In the genomic region with DNA sequence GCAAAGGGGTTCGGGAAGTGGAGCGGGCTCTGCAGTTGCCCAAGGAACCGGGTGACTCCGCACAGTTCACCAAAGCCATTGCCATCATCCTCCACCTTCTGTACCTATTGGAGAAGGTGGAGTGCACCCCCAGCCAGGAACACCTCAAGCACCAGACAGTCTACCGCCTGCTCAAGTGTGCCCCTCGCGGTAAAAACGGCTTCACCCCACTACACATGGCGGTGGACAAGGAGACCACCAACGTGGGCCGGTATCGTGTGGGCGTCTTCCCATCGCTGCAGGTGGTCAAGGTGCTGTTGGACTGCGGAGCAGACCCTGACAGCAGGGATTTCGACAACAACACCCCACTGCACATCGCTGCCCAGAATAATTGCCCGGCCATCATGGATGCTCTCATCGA, we compare ENCODE assay signal across 16 mouse cellular contexts. TPM values are rescaled to one million over a fixed set of nuclear protein-coding genes. Genes with fewer than 3 reads are reported as not detected.
DNase-seq lines count a peak whose midpoint lies in the region; ATAC-seq and TF ChIP-seq lines count a peak whose summit lies in the region.
"Not testable (repeated sequence)": the region's sequence is repeated elsewhere in the genome, so short reads cannot be mapped to it uniquely, and the experiment has no call there.
"Had no signal": no experiment of that assay in that cellular context is flagged by ENCODE, and none has a peak within 500 bp of the region (broad histone marks: within the 10 kb centered on the region; RNA-seq: fewer than 3 reads in every experiment).

No protein-coding gene starts in this region.

- not testable (repeated sequence) for H3K9ac ChIP-seq in forebrain, postnatal 0 days; heart, embryonic 16.5 days (ENCODE audit: low read length); intestine, embryonic 16.5 days (ENCODE audit: low read depth, low read length); limb, embryonic 15.5 days

- H3K36me3 ChIP-seq in E14TG2a.4 (ENCODE audit: insufficient read depth, low read length), result peaks cover 58% of the 10 kb centered on the region
- peaks cover 57% of the 10 kb centered on the region for H3K36me3 ChIP-seq in embryonic facial prominence, embryonic 10.5 days (replicated peaks)
- peaks cover 51% of the 10 kb centered on the region for H3K36me3 ChIP-seq in forebrain, postnatal 0 days (ENCODE audit: insufficient read depth)
- H3K36me3 ChIP-seq in heart, embryonic 16.5 days (ENCODE audit: control insufficient read depth, insufficient read depth), result peaks cover 22% of the 10 kb centered on the region
- H3K36me3 ChIP-seq in intestine, embryonic 16.5 days (ENCODE audit: control insufficient read depth, insufficient read depth, low read length), result peaks cover 13% of the 10 kb centered on the region
- H3K36me3 ChIP-seq in limb, embryonic 15.5 days, result peaks cover 48% of the 10 kb centered on the region
- H3K36me3 ChIP-seq in megakaryocyte, embryonic 14.5 days (replicated peaks; ENCODE audit: low read length), result peaks cover 52% of the 10 kb centered on the region

- not testable (repeated sequence) for ATAC-seq in forebrain, postnatal 0 days; heart, embryonic 16.5 days (replicated peaks; ENCODE audit: extremely low read depth, insufficient read depth, low FRiP score); intestine, embryonic 16.5 days; limb, embryonic 15.5 days (ENCODE audit: insufficient number of reproducible peaks, low FRiP score, low TSS enrichment, low read depth)

- TF ChIP-seq CTCF in E14TG2a.4 (conservative IDR thresholded peaks at IDR 0.05; ENCODE audit: low read length); forebrain, postnatal 0 days (IDR thresholded peaks at IDR 0.05; ENCODE audit: low read depth); olfactory bulb, adult 2 months (IDR thresholded peaks at IDR 0.05; ENCODE audit: insufficient read depth, low read depth, low read length): not testable (repeated sequence)

- H3K4me1 ChIP-seq in E14TG2a.4 (replicated peaks; ENCODE audit: low read depth, low read length), result peaks cover 70% of the 10 kb centered on the region
- H3K4me1 ChIP-seq in embryonic facial prominence, embryonic 10.5 days, result peaks cover 42% of the 10 kb centered on the region
- peaks cover 20% of the 10 kb centered on the region; the same call in 1 of the 2 replicates for H3K4me1 ChIP-seq in forebrain, postnatal 0 days (ENCODE audit: insufficient read depth)
- peaks cover 61% of the 10 kb centered on the region for H3K4me1 ChIP-seq in heart, embryonic 16.5 days (ENCODE audit: control insufficient read depth, insufficient read depth, low read length)
- peaks cover 43% of the 10 kb centered on the region for H3K4me1 ChIP-seq in intestine, embryonic 16.5 days (ENCODE audit: control insufficient read depth, insufficient read depth, low read length)
- H3K4me1 ChIP-seq in limb, embryonic 15.5 days, result peaks cover 61% of the 10 kb centered on the region
- peaks cover 73% of the 10 kb centered on the region for H3K4me1 ChIP-seq in megakaryocyte, embryonic 14.5 days
- H3K4me1 ChIP-seq in olfactory bulb, adult 2 months (ENCODE audit: control insufficient read depth, insufficient read depth, low read length), result peaks cover 54% of the 10 kb centered on the region

- DNase-seq in embryonic facial prominence, embryonic 10.5 days (ENCODE audit: low spot score); forebrain, postnatal 0 days: not testable (repeated sequence)

- H3K27ac ChIP-seq in embryonic facial prominence, embryonic 10.5 days (replicated peaks); forebrain, postnatal 0 days (ENCODE audit: low read depth, low read length); heart, embryonic 16.5 days (ENCODE audit: low read length); intestine, embryonic 16.5 days (ENCODE audit: low read length); limb, embryonic 15.5 days; olfactory bulb, adult 2 months (ENCODE audit: insufficient read depth, low read depth, low read length): not testable (repeated sequence)

- H3K4me2 ChIP-seq in forebrain, postnatal 0 days (ENCODE audit: low read depth), result 0 out of 2 replicates have a peak overlapping the region, but pooled peaks have one; percentile 91
- H3K4me2 ChIP-seq in heart, embryonic 16.5 days (ENCODE audit: low read depth, low read length), result peak overlapping the region; percentile 95
- 0 out of 2 replicates have a peak overlapping the region, but pooled peaks have one; percentile 95 for H3K4me2 ChIP-seq in intestine, embryonic 16.5 days (ENCODE audit: low read depth, low read length)
- peak overlapping the region; percentile 96; the same call in 1 of the 2 replicates for H3K4me2 ChIP-seq in limb, embryonic 15.5 days

- peak overlapping the region; percentile 92 for H3K4me3 ChIP-seq in E14TG2a.4 (replicated peaks; ENCODE audit: low read length)
- H3K4me3 ChIP-seq in embryonic facial prominence, embryonic 10.5 days, result peak overlapping the region; percentile 78; the same call in 1 of the 2 replicates
- H3K4me3 ChIP-seq in forebrain, postnatal 0 days (ENCODE audit: low read depth, low read length); intestine, embryonic 16.5 days (ENCODE audit: low read length): not testable (repeated sequence)
- peak overlapping the region; percentile 76 for H3K4me3 ChIP-seq in heart, embryonic 16.5 days (ENCODE audit: low read length)
- peak overlapping the region; percentile 66 for H3K4me3 ChIP-seq in limb, embryonic 15.5 days
- H3K4me3 ChIP-seq in megakaryocyte, embryonic 14.5 days (replicated peaks), result peak overlapping the region; percentile 79
- peak overlapping the region; percentile 62; the same call in 1 of the 2 replicates for H3K4me3 ChIP-seq in olfactory bulb, adult 2 months (ENCODE audit: insufficient read depth, low read depth, low read length)

- H3K27me3 ChIP-seq in E14TG2a.4 (ENCODE audit: insufficient read depth, low read length); embryonic facial prominence, embryonic 10.5 days (replicated peaks; ENCODE audit: low read depth, poor library complexity, severe bottlenecking); forebrain, postnatal 0 days (ENCODE audit: insufficient read depth, low read length); heart, embryonic 16.5 days (ENCODE audit: control insufficient read depth, insufficient read depth, low read length); intestine, embryonic 16.5 days (replicated peaks; ENCODE audit: control insufficient read depth, insufficient read depth, low read length); limb, embryonic 15.5 days; megakaryocyte, embryonic 14.5 days (replicated peaks): not testable (repeated sequence)

- TF ChIP-seq POLR2A in olfactory bulb, adult 2 months (IDR thresholded peaks at IDR 0.05; ENCODE audit: insufficient read depth, low read depth, low read length), result not testable (repeated sequence)

- 94% methylated on average over 19 of the region's 19 CpGs for WGBS in embryonic facial prominence, embryonic 10.5 days
- WGBS in forebrain, postnatal 0 days, result 96% methylated on average over 19 of the region's 19 CpGs
- 89% methylated on average over 19 of the region's 19 CpGs for WGBS in heart, embryonic 16.5 days
- 93% methylated on average over 19 of the region's 19 CpGs for WGBS in intestine, embryonic 16.5 days
- WGBS in limb, embryonic 15.5 days, result 92% methylated on average over 19 of the region's 19 CpGs
- WGBS in olfactory bulb, adult 2 months, result 88% methylated on average over 19 of the region's 19 CpGs

- not testable (repeated sequence) for H3K9me3 ChIP-seq in E14TG2a.4 (ENCODE audit: low read length); embryonic facial prominence, embryonic 10.5 days; forebrain, postnatal 0 days (ENCODE audit: low read length); heart, embryonic 16.5 days (replicated peaks; ENCODE audit: control insufficient read depth, low read length); intestine, embryonic 16.5 days (ENCODE audit: control insufficient read depth, low read length); limb, embryonic 15.5 days; megakaryocyte, embryonic 14.5 days

RNA-seq across cellular contexts. Expression of gene Fem1a, which starts 1.7 kb away (rescaled TPM):
- polyA plus RNA-seq in embryonic facial prominence, embryonic 10.5 days (2016; fragmentation: Nextera tagmentation; extraction: Ambion mirVana), result 12.5 and 13.2 TPM in 2 replicates
- total RNA-seq in forebrain, postnatal 0 days (2014; rRNA removed), result 44.2 and 53.6 TPM in 2 replicates
- polyA plus RNA-seq in forebrain, postnatal 0 days (2015; fragmentation: Nextera tagmentation; extraction: Ambion mirVana), result 15.4 and 17.2 TPM in 2 replicates
- polyA plus RNA-seq in heart, embryonic 16.5 days (2015; fragmentation: Nextera tagmentation; extraction: Ambion mirVana), result 25.6 and 26.9 TPM in 2 replicates
- polyA plus RNA-seq in intestine, embryonic 16.5 days (2015; fragmentation: Nextera tagmentation; extraction: Ambion mirVana), result 11.7 and 12.8 TPM in 2 replicates
- polyA plus RNA-seq in limb, embryonic 15.5 days (2015; fragmentation: Nextera tagmentation; extraction: Ambion mirVana), result 14.9 and 19.7 TPM in 2 replicates
- 9.5 and 11.2 TPM in 2 replicates for polyA plus RNA-seq in megakaryocyte, embryonic 14.5 days (2012; ENCODE audit: insufficient read depth, low replicate concordance)
- polyA plus RNA-seq in olfactory bulb, adult 2 months (2012; ENCODE audit: insufficient read depth, insufficient read length, low replicate concordance, missing spikeins), result not detected in 2 replicates

RNA-seq across cellular contexts. Expression of gene Ticam1, which starts 18.3 kb away (rescaled TPM):
- 3.2 and 3.7 TPM in 2 replicates for polyA plus RNA-seq in embryonic facial prominence, embryonic 10.5 days (2016; fragmentation: Nextera tagmentation; extraction: Ambion mirVana)
- 1.9 and 2.5 TPM in 2 replicates for total RNA-seq in forebrain, postnatal 0 days (2014; rRNA removed)
- 1.2 and 1.5 TPM in 2 replicates for polyA plus RNA-seq in forebrain, postnatal 0 days (2015; fragmentation: Nextera tagmentation; extraction: Ambion mirVana)
- polyA plus RNA-seq in heart, embryonic 16.5 days (2015; fragmentation: Nextera tagmentation; extraction: Ambion mirVana), result 7.6 and 8.6 TPM in 2 replicates
- polyA plus RNA-seq in intestine, embryonic 16.5 days (2015; fragmentation: Nextera tagmentation; extraction: Ambion mirVana), result 16.4 and 19.4 TPM in 2 replicates
- 7.1 and 8.6 TPM in 2 replicates for polyA plus RNA-seq in limb, embryonic 15.5 days (2015; fragmentation: Nextera tagmentation; extraction: Ambion mirVana)
- polyA plus RNA-seq in megakaryocyte, embryonic 14.5 days (2012; ENCODE audit: insufficient read depth, low replicate concordance), result 13.7 and 27.2 TPM in 2 replicates
- polyA plus RNA-seq in olfactory bulb, adult 2 months (2012; ENCODE audit: insufficient read depth, insufficient read length, low replicate concordance, missing spikeins), result not detected in 2 replicates

RNA-seq across cellular contexts. Expression of gene Plin3, which starts 34.4 kb away (rescaled TPM):
- 67.7 and 72.2 TPM in 2 replicates for polyA plus RNA-seq in embryonic facial prominence, embryonic 10.5 days (2016; fragmentation: Nextera tagmentation; extraction: Ambion mirVana)
- 8.1 and 8.5 TPM in 2 replicates for total RNA-seq in forebrain, postnatal 0 days (2014; rRNA removed)
- polyA plus RNA-seq in forebrain, postnatal 0 days (2015; fragmentation: Nextera tagmentation; extraction: Ambion mirVana), result 12.4 and 13.9 TPM in 2 replicates
- 79.3 and 89.4 TPM in 2 replicates for polyA plus RNA-seq in heart, embryonic 16.5 days (2015; fragmentation: Nextera tagmentation; extraction: Ambion mirVana)
- 287 and 364 TPM in 2 replicates for polyA plus RNA-seq in intestine, embryonic 16.5 days (2015; fragmentation: Nextera tagmentation; extraction: Ambion mirVana)
- polyA plus RNA-seq in limb, embryonic 15.5 days (2015; fragmentation: Nextera tagmentation; extraction: Ambion mirVana), result 94.2 and 114 TPM in 2 replicates
- polyA plus RNA-seq in megakaryocyte, embryonic 14.5 days (2012; ENCODE audit: insufficient read depth, low replicate concordance), result 4.6 and 21.3 TPM in 2 replicates
- not detected in 2 replicates for polyA plus RNA-seq in olfactory bulb, adult 2 months (2012; ENCODE audit: insufficient read depth, insufficient read length, low replicate concordance, missing spikeins)

RNA-seq across cellular contexts. Expression of gene Dpp9, which starts 39.6 kb away (rescaled TPM):
- 48.3 and 50.2 TPM in 2 replicates for polyA plus RNA-seq in embryonic facial prominence, embryonic 10.5 days (2016; fragmentation: Nextera tagmentation; extraction: Ambion mirVana)
- 16.2 and 21.9 TPM in 2 replicates for total RNA-seq in forebrain, postnatal 0 days (2014; rRNA removed)
- polyA plus RNA-seq in forebrain, postnatal 0 days (2015; fragmentation: Nextera tagmentation; extraction: Ambion mirVana), result 16.1 and 19.5 TPM in 2 replicates
- 23.4 and 26.4 TPM in 2 replicates for polyA plus RNA-seq in heart, embryonic 16.5 days (2015; fragmentation: Nextera tagmentation; extraction: Ambion mirVana)
- polyA plus RNA-seq in intestine, embryonic 16.5 days (2015; fragmentation: Nextera tagmentation; extraction: Ambion mirVana), result 33.5 and 35.1 TPM in 2 replicates
- polyA plus RNA-seq in limb, embryonic 15.5 days (2015; fragmentation: Nextera tagmentation; extraction: Ambion mirVana), result 33.6 and 34.6 TPM in 2 replicates
- 55.6 and 60.2 TPM in 2 replicates for polyA plus RNA-seq in megakaryocyte, embryonic 14.5 days (2012; ENCODE audit: insufficient read depth, low replicate concordance)
- not detected in 2 replicates for polyA plus RNA-seq in olfactory bulb, adult 2 months (2012; ENCODE audit: insufficient read depth, insufficient read length, low replicate concordance, missing spikeins)

RNA-seq across cellular contexts. Expression of gene Arrdc5, which starts 41.8 kb away (rescaled TPM):
- not detected in 2 replicates for polyA plus RNA-seq in embryonic facial prominence, embryonic 10.5 days (2016; fragmentation: Nextera tagmentation; extraction: Ambion mirVana)
- not detected in 2 replicates for total RNA-seq in forebrain, postnatal 0 days (2014; rRNA removed)
- polyA plus RNA-seq in forebrain, postnatal 0 days (2015; fragmentation: Nextera tagmentation; extraction: Ambion mirVana), result not detected in 2 replicates
- 0.21 TPM in 1 of 2 replicates, not detected in the other for polyA plus RNA-seq in heart, embryonic 16.5 days (2015; fragmentation: Nextera tagmentation; extraction: Ambion mirVana)
- polyA plus RNA-seq in intestine, embryonic 16.5 days (2015; fragmentation: Nextera tagmentation; extraction: Ambion mirVana), result not detected in 2 replicates
- polyA plus RNA-seq in limb, embryonic 15.5 days (2015; fragmentation: Nextera tagmentation; extraction: Ambion mirVana), result not detected in 2 replicates
- not detected in 2 replicates for polyA plus RNA-seq in megakaryocyte, embryonic 14.5 days (2012; ENCODE audit: insufficient read depth, low replicate concordance)
- not detected in 2 replicates for polyA plus RNA-seq in olfactory bulb, adult 2 months (2012; ENCODE audit: insufficient read depth, insufficient read length, low replicate concordance, missing spikeins)
- total RNA-seq: adrenal gland, postnatal 14 days; gastrocnemius, postnatal 14 days had no signal
- polyA plus RNA-seq: embryonic facial prominence, embryonic 11.5 days; large intestine, adult 2 months; limb, embryonic 11.5 days; midbrain, embryonic 11.5 days; neural tube, embryonic 14.5 days; stomach, postnatal 0 days had no signal

Comparison
In these comparisons a context has a peak if more than half of its experiments do, and no peak if none do; other contexts are left out.
1. RNA of gene Fem1a, which starts 1.7 kb away (polyA plus RNA-seq): 25.6 to 26.9 TPM in heart, embryonic 16.5 days, 15.4 to 17.2 TPM in forebrain, postnatal 0 days, 14.9 to 19.7 TPM in limb, embryonic 15.5 days, 12.5 to 13.2 TPM in embryonic facial prominence, embryonic 10.5 days, 11.7 to 12.8 TPM in intestine, embryonic 16.5 days and 9.5 to 11.2 TPM in megakaryocyte, embryonic 14.5 days; not detected in olfactory bulb, adult 2 months; every median in the first group is over 10 times any median in the second.
2. Peak in every context shown above with its lines, with median percentiles within 50 percentile points of each other: H3K4me2 ChIP-seq.